Mouse (Mus musculus) brain, embryonic 14.5 days (tissue): ENCODE measurements around the gene Ccdc93.

Experiments used
- CTCF ChIP-seq: fragments of 200-500 bp; IDR thresholded peaks from 2 replicates; pipeline ENCODE4 v1.5.1; 2012; ENCODE audit warnings: inconsistent platforms, mild to moderate bottlenecking, moderate library complexity, borderline replicate concordance; ENCODE audit not compliant: insufficient read depth, insufficient read length; ENCODE audit errors: extremely low read depth
- POLR2A ChIP-seq: fragments of 200-500 bp; IDR thresholded peaks from 2 replicates; pipeline ENCODE4 v1.6.1; 2012; ENCODE audit warnings: mild to moderate bottlenecking, inconsistent platforms, borderline replicate concordance; ENCODE audit not compliant: poor library complexity, insufficient read depth, insufficient read length, severe bottlenecking; ENCODE audit errors: extremely low read depth

- TF ChIP-seq CTCF (no peak), POLR2A (no peak)
Measured at GRCm38 (mm10) chr1:121548667-121549066, 117.8 kb downstream of the Ccdc93 start.
